Mouse (Mus musculus): Measurements from ENCODE around the gene Jarid2.
A peak's percentile ranks its signal among the peaks of the same experiment; 100 is the strongest.

Gene Jarid2

GRCm38 (mm10) chr13:44781126-44781525 is 51.9 kb downstream of the Jarid2 start:
- DNase-seq (ENCODE audit: low read depth), result no peak

GRCm38 (mm10) chr13:44784551-44784950 is 55.3 kb downstream of the Jarid2 start:
- no peak for DNase-seq (ENCODE audit: low read depth)

- DNase-seq (ENCODE audit: low read depth), result no peak
These were observed 57.0 kb downstream of the Jarid2 start for GRCm38 (mm10) chr13:44786291-44786690.

- no peak for DNase-seq (ENCODE audit: low read depth)
These were observed 59.3 kb downstream of the Jarid2 start for GRCm38 (mm10) chr13:44788352-44789125.

GRCm38 (mm10) chr13:44789982-44790381 is 60.7 kb downstream of the Jarid2 start:
- DNase-seq (ENCODE audit: low read depth), result no peak

GRCm38 (mm10) chr13:44792361-44792892 is 63.2 kb downstream of the Jarid2 start:
- no peak for DNase-seq (ENCODE audit: low read depth)

- DNase-seq (ENCODE audit: low read depth), result no peak
These were observed 66.6 kb downstream of the Jarid2 start for GRCm38 (mm10) chr13:44795891-44796290.

GRCm38 (mm10) chr13:44796775-44797174 is 67.5 kb downstream of the Jarid2 start:
- no peak for DNase-seq (ENCODE audit: low read depth)

- DNase-seq (ENCODE audit: low read depth), result no peak
These were observed 69.0 kb downstream of the Jarid2 start for GRCm38 (mm10) chr13:44798280-44798679.

GRCm38 (mm10) chr13:44799166-44799565 is 69.9 kb downstream of the Jarid2 start:
- no peak for DNase-seq (ENCODE audit: low read depth)

- DNase-seq (ENCODE audit: low read depth), result no peak
These were observed 70.8 kb downstream of the Jarid2 start for GRCm38 (mm10) chr13:44800059-44800458.

GRCm38 (mm10) chr13:44804876-44805275 is 75.6 kb downstream of the Jarid2 start:
- peak; percentile 24 for DNase-seq (ENCODE audit: low read depth)

GRCm38 (mm10) chr13:44808307-44808706 is 79.0 kb downstream of the Jarid2 start:
- no peak for DNase-seq (ENCODE audit: low read depth)

GRCm38 (mm10) chr13:44811021-44811420 is 81.7 kb downstream of the Jarid2 start:
- no peak for DNase-seq (ENCODE audit: low read depth)

GRCm38 (mm10) chr13:44811601-44812000 is 82.3 kb downstream of the Jarid2 start:
- DNase-seq (ENCODE audit: low read depth), result no peak

- DNase-seq (ENCODE audit: low read depth), result no peak
These were observed 83.1 kb downstream of the Jarid2 start for GRCm38 (mm10) chr13:44812381-44812780.

- peak; percentile 22 for DNase-seq (ENCODE audit: low read depth)
These were observed 90.1 kb downstream of the Jarid2 start for GRCm38 (mm10) chr13:44819400-44819799.

- DNase-seq (ENCODE audit: low read depth), result no peak
These were observed 93.3 kb downstream of the Jarid2 start for GRCm38 (mm10) chr13:44822578-44822977.

- DNase-seq (ENCODE audit: low read depth), result no peak
These were observed 99.6 kb downstream of the Jarid2 start for GRCm38 (mm10) chr13:44828903-44829302.

GRCm38 (mm10) chr13:44832104-44832503 is 102.8 kb downstream of the Jarid2 start:
- DNase-seq (ENCODE audit: low read depth), result no peak

GRCm38 (mm10) chr13:44832866-44833265 is 103.6 kb downstream of the Jarid2 start:
- DNase-seq (ENCODE audit: low read depth), result no peak

- DNase-seq (ENCODE audit: low read depth), result peak; percentile 71
These were observed 104.1 kb downstream of the Jarid2 start for GRCm38 (mm10) chr13:44833353-44833752.

- DNase-seq (ENCODE audit: low read depth), result no peak
These were observed 108.2 kb downstream of the Jarid2 start for GRCm38 (mm10) chr13:44837445-44837844.

Measured in fibroblast of lung, adult 2 months (primary cell).